Mouse (Mus musculus) kidney, adult 11 months (tissue): ENCODE measurements around the gene Ptrh2.
A peak's percentile ranks its signal among the peaks of the same experiment; 100 is the strongest.

Experiments used
- DNase-seq: peaks from one replicate; pipeline ENCODE4 v3.0.0; 2022

Gene Ptrh2

GRCm38 (mm10) chr11:86683395-86684125, at the start of gene Ptrh2, which contains the start of gene Vmp1:
Gene Ptrh2, plus strand, starts transcription at chr11:86683985.
Gene Vmp1, minus strand, starts transcription at chr11:86683836.
- DNase-seq = peak; percentile 93

GRCm38 (mm10) chr11:86634396-86634795, 49.4 kb upstream of the Ptrh2 start:
- DNase-seq = no peak

GRCm38 (mm10) chr11:86637697-86638096, 46.1 kb upstream of the Ptrh2 start:
- no peak for DNase-seq

GRCm38 (mm10) chr11:86641714-86642113, 42.1 kb upstream of the Ptrh2 start:
- no peak for DNase-seq

- DNase-seq = no peak
Measured at GRCm38 (mm10) chr11:86644553-86644952, 39.2 kb upstream of the Ptrh2 start.

GRCm38 (mm10) chr11:86646136-86646834, 37.5 kb upstream of the Ptrh2 start:
- DNase-seq = no peak

- DNase-seq = no peak
Measured at GRCm38 (mm10) chr11:86646885-86647459, 36.8 kb upstream of the Ptrh2 start.

- DNase-seq = no peak
Measured at GRCm38 (mm10) chr11:86647706-86648447, 35.9 kb upstream of the Ptrh2 start.

- no peak for DNase-seq
Measured at GRCm38 (mm10) chr11:86649542-86649941, 34.2 kb upstream of the Ptrh2 start.

- no peak for DNase-seq
Measured at GRCm38 (mm10) chr11:86650676-86651075, 33.1 kb upstream of the Ptrh2 start.

- DNase-seq = no peak
Measured at GRCm38 (mm10) chr11:86652578-86652979, 31.2 kb upstream of the Ptrh2 start.

- peak; percentile 29 for DNase-seq
Measured at GRCm38 (mm10) chr11:86653446-86653845, 30.3 kb upstream of the Ptrh2 start.

GRCm38 (mm10) chr11:86654096-86654495, 29.7 kb upstream of the Ptrh2 start:
- DNase-seq = no peak

- DNase-seq = no peak
Measured at GRCm38 (mm10) chr11:86655671-86656070, 28.1 kb upstream of the Ptrh2 start.

- DNase-seq = no peak
Measured at GRCm38 (mm10) chr11:86656849-86657567, 26.8 kb upstream of the Ptrh2 start.

- no peak for DNase-seq
Measured at GRCm38 (mm10) chr11:86657863-86658262, 25.9 kb upstream of the Ptrh2 start.

GRCm38 (mm10) chr11:86662986-86663895, 20.5 kb upstream of the Ptrh2 start:
- DNase-seq = no peak

GRCm38 (mm10) chr11:86663977-86664376, 19.8 kb upstream of the Ptrh2 start:
- DNase-seq = no peak

- no peak for DNase-seq
Measured at GRCm38 (mm10) chr11:86664406-86664805, 19.4 kb upstream of the Ptrh2 start.

GRCm38 (mm10) chr11:86667553-86667952, 16.2 kb upstream of the Ptrh2 start:
- DNase-seq = no peak

- no peak for DNase-seq
Measured at GRCm38 (mm10) chr11:86668169-86668568, 15.6 kb upstream of the Ptrh2 start.
